Mouse (Mus musculus) adrenal gland, adult 18-20 months (tissue): ENCODE results near the gene Zfp709. TPM values are rescaled to one million over a fixed set of nuclear protein-coding genes. Genes with fewer than 3 reads are reported as not detected.
"Not testable (repeated sequence)": the region's sequence is repeated elsewhere in the genome, so short reads cannot be mapped to it uniquely, and the experiment has no call there.

ENCODE experiments used
- DNase-seq, 2 experiments: peaks; one replicate each; pipeline ENCODE4 v3.0.0; 2021 to 2022; ENCODE audit warnings: low spot score in 2 of 2
- long read RNA-seq, 2 experiments: library from polyadenylated mRNA; stranded (forward); transcript quantifications; one replicate each; pipeline ENCODE4 v2.0.0; 2021
- total RNA-seq, 2 experiments: library from RNA; stranded (reverse); gene quantifications; 1 replicate in 1 of 2; 2 replicates in 1 of 2; pipeline ENCODE4 v1.2.3; 2021

The Zfp709 gene
- total RNA-seq, result 1 to 10 TPM; 5.7 to 6.4 TPM
- long read RNA-seq, experiment 1, full-length matches to known transcripts, result 1 of 1 reads
- long read RNA-seq, experiment 1, partial matches to known transcripts, result 0 of 1 reads
- long read RNA-seq, experiment 1, other reads (novel, unspliced or antisense), result 0 of 1 reads
- long read RNA-seq, experiment 2, full-length matches to known transcripts, result 3 of 5 reads
- long read RNA-seq, experiment 2, partial matches to known transcripts, result 0 of 5 reads
- long read RNA-seq, experiment 2, other reads (novel, unspliced or antisense), result 2 of 5 reads

DNA sequence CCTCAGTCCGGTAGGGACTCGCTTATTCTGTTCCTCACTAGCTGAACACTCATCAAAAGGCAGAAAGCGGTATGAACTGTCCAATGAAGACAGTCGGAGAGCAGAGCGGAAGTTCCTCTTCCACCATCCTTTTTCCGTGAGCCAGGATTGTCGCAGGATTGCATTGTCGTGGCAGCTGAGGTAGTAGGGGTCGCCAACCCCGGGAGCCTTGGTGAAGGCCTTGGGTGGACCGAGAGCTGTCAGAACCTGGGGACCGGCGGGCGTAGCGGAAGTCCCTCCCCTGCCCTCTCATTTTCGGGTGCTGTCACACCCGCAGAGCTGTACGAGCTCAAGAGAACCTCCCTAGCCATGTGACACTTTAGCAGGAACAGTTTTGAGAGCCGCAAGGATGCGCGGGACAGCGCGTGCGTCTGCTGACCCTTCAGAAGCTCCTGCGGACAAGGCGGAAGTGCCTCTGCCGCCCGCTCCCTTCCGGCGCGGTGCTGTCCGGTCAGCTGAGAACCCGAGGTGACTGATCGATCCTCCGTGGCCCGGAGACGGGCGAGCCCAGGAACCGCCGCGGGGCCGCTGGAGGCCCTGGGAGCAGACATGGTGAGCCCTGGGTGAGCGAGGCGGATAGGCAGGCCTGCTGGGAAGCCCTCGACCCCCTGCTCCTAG is at the start of gene Zfp709:
Gene Zfp709, plus strand, starts transcription at position 402 of the 657 bp plus-strand sequence.
- peak; percentile 61 to 65 for DNase-seq

DNA sequence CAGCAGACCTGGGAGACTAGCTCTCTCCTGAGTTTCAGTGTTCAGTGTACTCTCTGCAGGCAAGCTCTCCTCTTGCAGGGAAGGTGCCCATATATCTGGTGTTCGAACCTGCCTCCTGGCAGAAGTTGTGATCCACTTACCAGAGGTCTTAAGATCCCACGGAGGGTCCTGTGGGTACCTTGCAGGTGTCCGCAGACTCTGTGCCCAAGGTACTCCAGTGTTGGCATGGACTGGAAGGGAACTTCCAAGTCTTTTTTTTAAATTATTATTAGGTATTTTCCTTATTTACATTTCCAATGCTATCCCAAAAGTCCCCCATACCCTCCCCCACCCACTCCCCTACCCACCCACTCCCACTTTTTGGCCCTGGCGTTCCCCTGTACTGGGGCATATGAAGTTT is 43.6 kb upstream of the Zfp709 start:
- DNase-seq, result not testable (repeated sequence)

DNA sequence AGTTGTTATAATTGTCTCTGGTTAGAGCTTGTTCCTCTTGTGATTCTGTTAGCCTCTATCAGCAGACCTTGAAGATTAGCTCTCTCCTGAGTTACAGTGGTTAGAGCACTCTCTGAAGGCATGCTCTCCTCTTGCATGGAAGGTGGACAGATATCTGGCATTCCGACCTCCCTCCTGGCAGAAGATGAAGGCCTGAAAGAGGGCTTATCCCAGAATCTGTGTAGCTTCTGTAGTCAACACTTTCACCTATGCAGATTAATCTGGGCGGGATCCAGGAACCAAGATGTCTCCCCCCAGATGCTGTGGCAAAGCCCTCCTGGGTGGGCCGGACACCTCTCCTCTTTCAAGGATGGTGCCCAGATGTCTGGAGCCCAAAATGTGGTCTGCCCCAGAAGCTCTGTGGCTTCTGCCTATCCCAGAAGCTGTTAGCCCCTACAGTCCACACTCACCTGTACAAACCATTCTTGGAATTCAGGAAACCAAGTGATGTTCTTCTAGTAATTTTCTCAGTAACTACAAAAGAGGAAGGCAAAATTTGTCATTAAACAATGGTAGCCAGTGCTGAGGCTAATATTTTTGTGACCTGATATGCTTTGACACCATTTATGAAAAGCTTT is 40.5 kb upstream of the Zfp709 start:
- DNase-seq, result not testable (repeated sequence)

DNA sequence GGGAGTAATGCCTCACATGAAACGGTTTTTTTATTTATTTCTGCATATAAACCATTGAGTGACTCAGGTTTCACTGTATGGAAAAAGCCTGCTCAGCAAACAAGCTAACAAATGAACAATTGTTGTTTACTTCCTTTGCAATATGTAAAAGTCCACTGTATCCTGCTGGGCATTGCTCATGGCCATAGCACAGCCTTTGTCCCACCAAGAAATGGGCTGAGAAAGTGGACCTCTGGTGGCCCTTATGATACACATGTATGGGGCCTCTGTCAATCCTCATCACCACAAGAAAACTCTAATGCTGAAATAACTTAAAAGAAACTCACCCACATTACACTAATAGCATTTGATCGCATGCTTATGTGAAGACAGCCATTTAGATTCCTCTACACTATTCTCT is 39.3 kb upstream of the Zfp709 start:
- not testable (repeated sequence) for DNase-seq

DNA sequence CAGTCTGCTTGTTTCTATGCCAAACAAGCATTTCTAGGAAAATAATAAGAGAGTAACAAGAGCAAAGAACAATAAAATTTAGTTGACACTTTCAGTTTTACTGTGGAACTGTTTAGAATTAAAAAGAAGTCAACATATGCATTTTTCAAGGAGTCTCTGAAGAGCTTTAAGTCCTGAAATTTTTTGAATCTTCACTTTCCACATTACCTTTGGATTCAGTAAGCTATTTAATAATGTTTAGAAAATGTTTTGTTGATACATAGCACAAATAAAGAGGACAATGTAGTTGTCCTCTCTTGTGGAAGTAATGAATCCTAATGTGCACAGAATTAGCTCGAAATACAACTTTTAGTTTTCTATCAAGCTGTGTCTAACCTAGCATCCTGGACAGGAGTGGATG is 37.4 kb upstream of the Zfp709 start:
- DNase-seq, result not testable (repeated sequence)

DNA sequence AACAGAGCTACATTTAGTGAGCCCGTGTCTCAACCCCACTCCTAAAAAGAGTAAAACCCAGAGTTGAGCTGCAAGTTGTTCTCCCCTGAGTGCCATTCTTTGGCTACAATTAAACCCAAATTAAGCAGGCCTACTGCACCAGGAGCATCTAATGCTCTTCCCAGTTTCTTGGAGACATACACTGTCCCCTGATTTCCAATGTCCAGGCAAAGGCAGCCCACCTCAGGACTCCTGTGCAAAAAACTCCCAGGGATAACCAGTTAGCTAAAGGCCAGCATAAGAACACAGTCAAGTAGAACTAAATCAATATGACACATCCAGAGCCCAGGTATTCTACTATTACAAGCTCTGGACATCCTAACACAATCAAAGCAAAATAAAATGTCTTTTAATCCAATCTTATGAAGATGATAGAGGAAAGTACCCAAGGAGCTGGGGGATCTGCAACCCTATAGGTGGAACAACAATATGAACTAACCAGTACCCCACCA is 35.8 kb upstream of the Zfp709 start:
- DNase-seq, result not testable (repeated sequence)

DNA sequence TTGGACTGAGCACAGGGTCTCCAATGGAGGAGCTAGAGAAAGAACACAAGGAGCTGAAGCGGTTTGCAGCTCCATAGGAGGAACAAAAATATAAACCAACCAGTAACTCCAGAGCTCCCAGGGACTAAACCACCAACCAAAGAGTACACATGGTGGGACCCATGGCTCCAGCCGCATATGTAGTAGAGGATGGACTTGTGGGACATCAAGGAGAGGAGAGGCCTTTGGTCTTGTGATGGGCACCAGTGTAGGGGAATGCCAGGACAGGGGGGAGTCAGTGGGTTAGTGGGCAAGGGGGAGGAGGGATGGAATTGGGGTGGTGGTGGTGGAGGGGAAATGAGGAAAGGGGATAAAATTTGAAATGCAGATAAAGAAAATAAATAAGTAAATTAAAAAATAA is 35.1 kb upstream of the Zfp709 start:
- DNase-seq, result not testable (repeated sequence)

DNA sequence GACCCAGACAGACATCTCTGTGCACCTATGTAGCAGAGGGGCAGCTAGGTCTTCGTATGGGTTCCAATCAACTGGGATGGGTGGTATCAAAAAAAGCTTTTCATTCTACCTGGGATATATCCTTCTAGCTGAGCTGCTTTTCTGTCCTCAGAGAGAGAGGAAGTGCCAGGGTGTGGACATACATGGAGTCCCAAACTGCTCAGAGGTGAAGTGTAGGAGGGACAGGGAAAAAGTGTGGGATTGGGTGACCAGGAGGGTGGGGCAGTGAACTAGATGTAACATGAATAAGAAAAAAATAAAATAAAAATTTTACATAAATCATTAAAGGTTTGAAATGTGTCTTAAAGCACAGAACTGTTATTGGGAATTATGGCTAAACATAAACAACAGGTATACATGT is 30.8 kb upstream of the Zfp709 start:
- DNase-seq, result not testable (repeated sequence)

DNA sequence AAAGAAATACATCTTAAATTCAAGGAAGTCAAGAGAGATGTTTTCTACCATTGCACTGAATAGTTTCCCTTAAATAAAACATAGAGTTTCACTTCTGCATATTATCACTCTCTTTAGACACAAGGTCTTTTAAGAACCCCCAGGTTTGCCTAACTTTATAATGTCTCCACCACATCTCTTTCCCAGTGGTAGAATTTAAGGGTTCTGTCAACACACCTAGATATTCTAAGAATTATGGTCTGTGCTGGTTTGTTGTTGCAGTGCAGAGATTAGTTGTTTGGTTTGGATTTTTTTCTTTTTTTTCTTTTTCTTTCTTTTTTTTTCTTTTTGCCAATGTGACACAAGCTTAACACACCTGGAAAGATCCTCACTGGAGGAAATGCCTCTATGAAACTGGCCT is 28.5 kb upstream of the Zfp709 start:
- not testable (repeated sequence) for DNase-seq

DNA sequence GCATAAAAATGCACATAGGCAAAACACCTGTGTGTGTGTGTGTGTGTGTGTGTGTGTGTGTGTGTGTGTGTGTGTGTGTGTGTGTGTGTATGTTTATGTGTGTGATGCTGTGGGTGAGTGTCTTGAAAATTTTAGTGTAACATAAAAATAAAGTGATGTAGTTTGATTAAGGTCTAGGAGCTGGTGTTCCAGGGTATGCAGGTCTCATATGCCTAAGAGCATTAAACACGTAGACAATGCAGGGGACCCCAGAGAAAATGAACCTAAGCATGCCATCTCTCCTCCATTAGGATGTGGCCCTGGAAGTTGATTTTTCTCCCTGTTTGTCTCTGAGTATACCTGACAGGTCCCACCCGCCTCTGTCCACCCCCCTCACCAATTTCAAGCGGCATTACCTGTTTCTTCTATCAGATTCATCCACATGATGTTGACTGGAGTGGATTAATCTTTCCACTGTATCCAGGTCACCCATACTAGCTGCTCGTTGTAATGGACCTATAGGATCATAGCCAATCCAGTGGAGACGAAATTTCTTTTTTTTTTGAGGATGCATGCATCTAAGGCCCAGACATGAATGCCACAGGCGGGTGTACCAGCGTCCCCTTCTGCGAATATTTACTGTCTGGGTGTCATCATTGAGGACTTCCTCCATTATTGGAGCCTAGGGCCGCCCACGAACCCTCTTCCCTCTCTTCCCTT is 25.0 kb upstream of the Zfp709 start:
- DNase-seq, result not testable (repeated sequence)

DNA sequence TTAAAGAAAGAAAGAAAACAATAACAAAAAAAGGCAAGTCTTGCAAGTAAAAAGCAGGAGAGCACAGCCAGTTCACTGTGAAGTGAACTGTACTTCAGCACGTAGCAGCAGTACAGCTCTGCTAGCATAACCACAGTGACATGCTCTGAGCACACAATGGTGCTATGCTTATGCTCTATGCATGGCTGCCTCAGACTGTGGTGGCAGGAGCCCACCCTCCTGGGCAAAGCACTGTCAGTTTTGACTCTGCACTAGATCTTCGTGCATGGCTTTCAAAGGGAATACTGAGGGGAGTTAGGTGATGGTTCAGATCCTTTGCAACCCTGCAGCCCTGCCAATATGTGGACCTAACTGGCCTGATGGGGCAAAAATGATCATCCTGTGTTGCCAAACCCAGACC is 24.5 kb upstream of the Zfp709 start:
- not testable (repeated sequence) for DNase-seq

DNA sequence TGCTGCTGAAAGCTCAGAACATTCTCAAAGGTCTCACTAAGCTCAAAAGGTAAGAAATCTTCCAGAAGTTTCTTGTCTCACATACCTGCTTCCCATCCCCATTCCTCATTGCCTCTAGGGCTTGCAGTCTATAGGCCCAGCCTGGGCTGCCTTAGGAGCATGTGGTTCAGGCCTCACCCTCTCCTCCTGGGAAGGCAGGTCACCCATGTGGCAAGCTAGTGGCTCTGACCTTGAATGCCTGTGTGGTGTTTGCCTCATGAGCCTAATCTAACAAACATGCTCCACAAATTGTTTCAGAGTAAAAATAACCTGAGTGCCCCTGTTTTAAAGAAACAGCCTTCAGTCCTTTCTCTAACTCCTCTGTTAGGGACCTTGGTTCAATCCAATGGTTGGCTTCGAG is 20.3 kb upstream of the Zfp709 start:
- DNase-seq, result not testable (repeated sequence)

DNA sequence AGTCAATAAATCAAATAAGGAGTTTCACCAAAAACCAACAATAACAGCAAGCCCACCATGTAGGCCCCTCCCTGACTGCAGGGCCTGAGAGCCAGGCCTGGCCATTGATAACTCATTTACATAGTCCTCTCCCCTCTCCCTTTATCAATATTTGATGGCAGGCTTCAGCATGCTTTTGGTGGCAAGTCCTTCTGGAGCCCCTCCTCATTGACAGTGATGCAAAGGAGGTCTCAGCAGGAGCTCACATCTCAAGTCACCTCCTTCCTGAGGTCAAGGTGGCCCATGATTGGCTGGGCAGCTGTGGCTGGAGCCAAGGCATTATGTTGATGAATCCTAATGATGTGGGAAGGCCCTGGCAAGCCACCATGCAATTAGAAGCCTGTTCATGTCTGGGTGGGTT is 19.8 kb upstream of the Zfp709 start:
- DNase-seq, result not testable (repeated sequence)

DNA sequence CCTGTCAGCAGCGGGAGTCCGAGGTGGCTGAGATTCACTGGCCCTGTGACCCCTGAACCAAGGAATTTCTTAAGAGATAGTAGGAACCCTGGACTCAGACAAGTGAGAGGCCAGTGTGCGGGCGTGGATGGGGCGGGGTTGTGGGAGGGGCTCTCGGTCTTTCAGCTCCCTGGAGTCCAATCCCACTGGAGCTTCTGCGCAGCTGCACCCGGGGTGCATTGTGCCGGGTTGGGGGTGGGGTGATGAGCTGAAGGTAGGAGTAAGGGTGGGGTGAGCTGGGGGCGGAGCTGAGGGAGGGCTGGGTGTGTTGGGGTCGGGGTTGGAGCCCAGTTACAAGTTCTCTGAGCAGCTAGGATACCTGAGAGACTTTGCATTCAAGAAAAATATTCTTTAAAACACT is 18.8 kb downstream of the Zfp709 start:
- DNase-seq, result not testable (repeated sequence)

DNA sequence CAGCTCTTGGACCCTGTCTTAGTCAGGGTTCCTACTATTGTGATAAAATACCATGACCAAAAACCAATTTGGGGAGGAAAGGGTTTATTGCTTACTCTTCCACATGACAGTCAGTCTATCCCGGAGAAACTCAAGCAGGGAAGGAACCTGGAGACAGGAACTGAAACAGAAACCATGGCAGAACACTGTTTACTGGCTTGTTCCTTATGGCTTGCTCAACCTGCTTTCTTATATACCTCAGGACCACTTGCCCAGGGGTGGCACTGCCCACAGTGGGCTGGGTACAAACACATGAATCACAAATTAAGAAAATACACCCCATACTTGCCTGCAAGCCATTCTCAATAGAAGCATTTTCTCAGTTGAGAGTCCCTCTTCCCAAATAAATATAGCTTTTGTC is 21.3 kb downstream of the Zfp709 start:
- not testable (repeated sequence) for DNase-seq

DNA sequence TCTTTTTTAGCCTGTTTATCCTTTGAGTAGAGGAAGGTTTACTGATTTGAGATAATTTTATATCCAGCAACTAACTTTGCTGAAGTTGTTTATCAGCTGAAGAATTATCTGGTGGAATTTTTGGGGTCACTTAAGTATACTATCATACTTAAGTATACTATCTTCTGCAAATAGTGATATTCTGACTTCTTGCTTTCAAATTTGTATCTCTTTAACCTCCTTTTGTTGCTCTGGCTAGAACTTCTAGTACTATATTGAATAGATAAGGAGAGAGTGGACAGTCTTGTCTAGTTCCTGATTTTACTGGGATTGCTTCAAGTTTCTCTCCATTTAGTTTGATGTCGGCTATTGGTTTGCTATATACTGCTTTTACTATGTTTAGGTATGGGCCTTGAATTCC is 25.0 kb downstream of the Zfp709 start:
- no peak for DNase-seq

DNA sequence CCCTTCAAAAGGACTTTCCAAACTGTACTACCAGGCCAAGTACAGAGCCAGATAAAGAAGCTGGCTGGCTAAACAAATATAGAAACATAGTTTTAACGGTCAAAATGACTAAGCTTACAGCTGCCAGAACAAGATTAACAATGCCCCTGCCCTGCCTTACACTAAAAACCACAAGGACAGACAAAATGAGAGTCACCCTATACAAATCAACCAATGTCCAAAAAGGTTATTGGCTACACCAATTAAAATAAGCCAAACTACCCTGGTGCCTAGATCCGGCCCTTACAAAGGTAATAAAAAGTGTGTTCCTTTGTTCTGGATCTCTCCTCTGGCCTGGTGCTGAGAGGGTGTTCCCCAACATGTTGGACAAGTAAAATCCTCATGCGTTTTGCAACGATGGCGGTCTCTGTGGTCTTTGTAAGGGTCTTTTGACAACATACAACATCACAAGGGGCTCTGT is 26.0 kb downstream of the Zfp709 start:
- DNase-seq, result no peak

DNA sequence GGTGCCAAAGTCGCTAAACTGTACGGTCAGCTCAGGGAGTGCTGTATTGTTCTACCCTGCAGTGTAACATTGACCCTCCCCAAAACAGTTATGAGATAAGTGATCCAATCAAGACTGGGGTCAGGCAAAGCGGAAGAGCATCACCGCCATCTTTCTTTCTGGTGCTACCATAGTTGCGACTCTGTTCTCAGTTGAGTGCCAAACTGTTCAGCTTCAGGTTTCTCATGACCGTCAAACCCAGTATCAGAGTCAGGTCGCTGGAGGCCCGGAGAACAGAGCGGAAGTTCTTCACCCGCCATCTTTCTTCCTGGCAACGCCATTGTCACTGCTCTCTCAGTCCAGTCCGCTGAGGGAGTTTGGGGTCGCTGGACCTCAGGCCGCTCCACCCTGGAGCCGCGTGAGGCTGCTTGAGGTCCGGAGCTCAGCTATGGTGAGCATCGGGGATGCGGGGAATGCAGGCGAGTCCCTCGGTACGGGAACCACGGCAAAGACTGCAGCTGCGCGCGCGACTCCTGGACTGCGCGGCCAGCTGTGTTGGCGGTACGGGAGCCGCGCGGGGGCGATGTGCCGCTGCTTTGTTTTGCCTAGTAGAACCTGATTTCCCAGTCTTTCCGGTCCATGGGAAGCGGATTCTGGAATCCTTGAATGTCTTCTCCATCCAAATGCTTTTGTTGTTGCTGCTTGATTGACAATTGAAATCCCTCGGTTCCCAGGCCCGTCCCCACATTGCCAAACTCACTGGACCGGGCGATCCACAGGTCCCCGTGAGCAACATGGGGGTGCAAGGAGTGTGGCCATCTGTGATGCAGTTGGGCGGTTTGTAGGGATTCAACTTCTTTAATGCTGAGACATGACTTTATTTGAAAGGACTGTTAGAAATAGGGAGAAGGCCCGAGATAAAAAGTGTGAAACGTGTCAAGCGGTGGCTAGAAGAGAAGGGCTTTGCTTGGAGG is 26.8 kb downstream of the Zfp709 start, which contains the start of the genes Zfp882 and Zfp617:
Gene Zfp882, plus strand, starts transcription at position 300 of the 953 bp plus-strand sequence.
Gene Zfp617, plus strand, starts transcription at position 327 of the 953 bp plus-strand sequence.
- DNase-seq, result peak; percentile 81 to 87

DNA sequence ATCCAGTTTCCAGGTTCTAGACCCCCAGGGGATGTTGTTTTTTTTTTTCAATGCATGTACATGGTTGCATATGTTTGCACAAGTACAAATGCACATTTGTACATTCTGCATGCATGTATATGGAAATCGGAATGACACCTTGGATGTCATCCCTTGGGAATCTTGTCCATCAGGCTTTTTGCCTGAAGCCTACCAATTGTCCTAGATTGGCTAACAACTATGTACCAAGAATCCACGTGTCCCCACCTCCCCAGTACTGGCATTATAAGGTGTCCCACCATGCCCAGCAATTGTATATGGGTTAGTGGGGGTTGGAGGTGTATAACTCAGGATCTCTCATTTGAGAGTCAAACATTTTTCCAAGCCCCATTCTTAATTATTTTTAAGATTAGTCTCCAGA is 30.5 kb downstream of the Zfp709 start:
- DNase-seq, result no peak
